27 mouse cellular contexts compared by ENCODE assay signal in genomic region chr7:3365547-3366279, GRCm38 (mm10). TPM values are rescaled to one million over a fixed set of nuclear protein-coding genes. Genes with fewer than 3 reads are reported as not detected.
DNase-seq lines count a peak whose midpoint lies in the region; ATAC-seq and TF ChIP-seq lines count a peak whose summit lies in the region.
"Had no signal": no experiment of that assay in that cellular context is flagged by ENCODE, and none has a peak within 500 bp of the region (broad histone marks: within the 10 kb centered on the region; RNA-seq: fewer than 3 reads in every experiment).

No protein-coding gene starts in this region.

- ATAC-seq in common myeloid progenitor, adult 5-6 weeks (replicated peaks; ENCODE audit: low read depth, poor library complexity, severe bottlenecking), result peak; percentile 84
- ATAC-seq in neutrophil, adult 5-6 weeks (ENCODE audit: extremely low read depth, insufficient number of reproducible peaks, low FRiP score, poor library complexity, severe bottlenecking), result 0 out of 2 replicates have a peak, but pooled peaks have one; percentile 26
- no peak for ATAC-seq in frontal cortex, adult (ENCODE audit: low TSS enrichment)
- no peak for ATAC-seq in monocyte, adult 5-6 weeks (replicated peaks; ENCODE audit: insufficient number of reproducible peaks, low FRiP score, low TSS enrichment, poor library complexity, severe bottlenecking)
- ATAC-seq: activated CD4-positive, CD25-positive, alpha-beta regulatory T cell, adult 4 months; hindbrain, postnatal 0 days; intestine, embryonic 16.5 days; Patski had no signal

- H3K27ac ChIP-seq in layer of hippocampus, adult 2 months, result peak overlapping the region; percentile 80
- H3K27ac ChIP-seq: forebrain, embryonic 10.5 days; heart, embryonic 15.5 days; hindbrain, embryonic 10.5 days; hindbrain, postnatal 0 days; kidney, embryonic 15.5 days; stomach, postnatal 0 days had no signal

- no peak overlapping the region for H3K4me3 ChIP-seq in layer of hippocampus, adult 2 months
- H3K4me3 ChIP-seq: forebrain, embryonic 10.5 days; hindbrain, embryonic 10.5 days; myocyte had no signal

- no peak for DNase-seq in layer of hippocampus, adult 2 months (ENCODE audit: low spot score in 2 of 2)
- no peak for DNase-seq in layer of hippocampus, adult 9-10 months (ENCODE audit: low spot score)
- peak; percentile 92 for DNase-seq in ES-CJ7 (ENCODE audit: low read depth, low spot score)
- DNase-seq in kidney, adult 9 months, result no peak
- DNase-seq: adrenal gland, adult 8-10 months; cerebellum, adult 11-12 months; cerebellum, postnatal 10 days; gastrocnemius, postnatal 36 days; lung, adult 18-20 months; lung, postnatal 10 days; midbrain, embryonic 14.5 days; right cerebral cortex, adult 18-20 months had no signal

- no peak for TF ChIP-seq CTCF in layer of hippocampus, adult 2 months (conservative IDR thresholded peaks at IDR 0.05)

RNA-seq across cellular contexts. Expression of gene Cacng8, which starts 24.8 kb away (rescaled TPM):
- total RNA-seq in layer of hippocampus, adult 2 months (2021), result 100 to 1,000 TPM; 411 to 415 TPM
- total RNA-seq in common myeloid progenitor, adult 5-6 weeks (2017), result not detected in 2 replicates
- total RNA-seq in neutrophil, adult 5-6 weeks (2017), result not detected in 2 replicates
- not detected in 3 replicates for total RNA-seq in monocyte, adult 5-6 weeks (2017)
- total RNA-seq: gastrocnemius, adult 18-20 months; gastrocnemius, postnatal 36 days had no signal

RNA-seq across cellular contexts. Expression of gene Cacng7, which starts 33.0 kb away (rescaled TPM):
- 100 to 1,000 TPM; 128 to 138 TPM for total RNA-seq in layer of hippocampus, adult 2 months (2021)
- total RNA-seq in common myeloid progenitor, adult 5-6 weeks (2017), result not detected in 2 replicates
- not detected in 2 replicates for total RNA-seq in neutrophil, adult 5-6 weeks (2017)
- total RNA-seq in monocyte, adult 5-6 weeks (2017), result not detected in 3 replicates

RNA-seq across cellular contexts. Expression of gene Cacng6, which starts 58.3 kb away (rescaled TPM):
- total RNA-seq in layer of hippocampus, adult 2 months (2021), result 1 to 10 TPM; 1.9 to 2.2 TPM
- not detected in 2 replicates for total RNA-seq in common myeloid progenitor, adult 5-6 weeks (2017)
- total RNA-seq in neutrophil, adult 5-6 weeks (2017), result not detected in 2 replicates
- not detected in 3 replicates for total RNA-seq in monocyte, adult 5-6 weeks (2017)
- total RNA-seq: hindbrain, postnatal 0 days had no signal

Comparison
In these comparisons a context has a peak if more than half of its experiments do, and no peak if none do; other contexts are left out.
1. ATAC-seq: peak in common myeloid progenitor, adult 5-6 weeks (single experiment) and neutrophil, adult 5-6 weeks (single experiment); none in frontal cortex, adult (single experiment) and monocyte, adult 5-6 weeks (single experiment).
2. RNA of gene Cacng8, which starts 24.8 kb away (total RNA-seq): 411 to 415 TPM in layer of hippocampus, adult 2 months; not detected in common myeloid progenitor, adult 5-6 weeks, not detected in neutrophil, adult 5-6 weeks and not detected in monocyte, adult 5-6 weeks; every median in the first group is over 100 times any median in the second.
3. RNA of gene Cacng7, which starts 33.0 kb away (total RNA-seq): 128 to 138 TPM in layer of hippocampus, adult 2 months; not detected in neutrophil, adult 5-6 weeks, not detected in common myeloid progenitor, adult 5-6 weeks and not detected in monocyte, adult 5-6 weeks; every median in the first group is over 10 times any median in the second.